Mouse (Mus musculus) spleen, postnatal 36 days (tissue): ENCODE results near the gene Btbd9.

Experiments
- DNase-seq, 2 experiments: peaks; one replicate each; pipeline ENCODE4 v3.0.0; 2022; ENCODE audit warnings: low spot score in 2 of 2, mixed read lengths in 1 of 2

Gene Btbd9

GRCm38 (mm10) chr17:30602175-30602574, 25.9 kb upstream of the Btbd9 start:
- DNase-seq: no peak

DNA sequence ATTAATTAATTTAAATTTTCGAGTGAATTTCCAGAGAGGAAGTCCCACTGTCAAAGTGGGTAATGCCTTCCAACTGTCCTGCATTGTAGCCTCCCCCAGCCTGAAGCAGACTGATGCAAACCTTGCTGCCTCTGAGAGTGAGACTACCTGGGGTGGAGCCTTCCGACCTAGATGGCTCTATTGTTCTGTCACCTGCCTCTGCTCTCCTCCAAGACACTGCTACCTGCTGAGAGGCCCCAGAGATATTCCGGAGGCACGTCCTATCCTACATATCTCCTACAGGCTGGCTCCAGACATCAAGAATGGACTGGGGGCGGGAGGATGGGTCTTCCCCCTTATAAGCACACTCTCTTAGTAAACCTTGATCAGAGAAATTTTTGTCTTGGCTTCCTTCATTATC, 22.0 kb upstream of the Btbd9 start:
- DNase-seq: no peak

DNA sequence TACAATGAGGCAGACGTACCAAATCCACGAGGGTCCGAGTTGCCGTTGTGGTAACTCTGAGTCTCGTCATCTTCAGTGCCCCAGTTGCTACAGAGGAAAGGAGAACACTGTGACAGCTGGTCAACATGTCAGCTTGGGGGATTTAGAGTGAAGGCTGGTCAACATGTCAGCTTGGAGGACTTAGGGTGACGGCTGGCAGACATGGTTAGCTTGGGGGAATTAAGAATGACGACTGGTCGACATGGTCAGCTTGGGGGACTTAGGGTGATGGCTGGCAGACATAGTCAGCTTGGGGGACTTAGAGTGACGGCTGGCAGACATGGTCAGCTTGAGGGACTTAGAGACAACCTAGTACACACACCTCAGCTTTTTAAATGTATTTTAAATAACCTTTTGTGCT, 21.5 kb upstream of the Btbd9 start:
- DNase-seq: no peak

- no peak for DNase-seq
These were observed 18.6 kb upstream of the Btbd9 start for GRCm38 (mm10) chr17:30594846-30595245.

DNA sequence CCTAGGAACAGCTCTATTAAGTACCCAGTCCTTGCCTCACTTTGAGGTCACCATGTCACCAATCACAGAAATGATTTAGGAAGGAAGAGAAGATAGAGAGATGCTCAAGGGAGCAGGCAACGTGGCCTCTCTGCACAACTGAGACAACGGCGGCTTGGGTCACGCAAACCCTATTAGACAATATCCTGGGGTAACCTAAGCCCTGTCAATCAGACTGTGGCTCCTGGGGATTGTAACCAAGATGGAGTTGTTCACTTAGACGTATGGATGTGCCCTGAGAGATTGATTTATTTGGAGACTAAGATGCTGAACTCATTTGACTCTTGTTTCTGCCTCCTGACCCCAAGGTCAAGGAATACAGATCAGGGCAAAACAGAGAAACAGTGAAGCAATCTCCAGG, 18.1 kb upstream of the Btbd9 start:
- DNase-seq: no peak

DNA sequence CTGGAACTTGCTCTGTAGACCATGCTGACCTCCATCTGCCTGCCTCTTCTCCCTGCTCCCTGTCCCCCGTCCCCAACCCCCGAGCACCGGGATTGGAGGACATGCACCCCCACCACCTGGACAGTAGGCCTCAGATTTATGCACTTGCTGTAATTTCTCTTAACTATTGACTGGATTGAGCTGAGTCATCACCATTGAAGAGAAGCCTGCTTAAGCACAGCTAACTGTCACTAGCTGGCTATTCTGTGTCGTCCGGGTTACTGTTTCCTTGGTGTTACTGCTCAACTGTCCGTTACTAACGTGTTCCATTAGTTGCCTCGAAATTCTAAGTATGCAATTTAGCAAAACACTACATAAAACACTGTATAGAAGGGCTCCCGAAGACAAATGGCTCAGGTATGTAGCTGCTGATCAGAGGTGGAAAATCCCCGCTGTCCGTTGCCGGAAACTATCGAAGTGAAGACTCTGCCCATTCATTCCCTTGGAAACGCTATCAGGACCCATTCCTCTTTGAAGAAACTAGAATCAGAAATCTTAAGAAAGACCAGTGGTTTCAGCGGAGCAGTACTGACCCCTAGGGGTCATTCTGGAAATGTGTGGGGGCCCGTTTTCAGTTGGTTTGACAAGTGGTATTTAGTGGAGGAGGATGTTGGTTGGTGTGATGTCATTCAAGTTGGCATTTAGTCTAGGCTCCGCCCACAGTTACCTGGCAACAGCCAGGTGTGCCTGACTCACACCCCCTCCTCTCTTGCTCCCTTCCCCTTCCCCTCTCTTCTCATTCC, 14.3 kb upstream of the Btbd9 start:
- peak; percentile 33 to 52 for DNase-seq

GRCm38 (mm10) chr17:30583258-30584001, 7.1 kb upstream of the Btbd9 start:
- DNase-seq: no peak

GRCm38 (mm10) chr17:30582313-30582712, 6.0 kb upstream of the Btbd9 start:
- DNase-seq: no peak

DNA sequence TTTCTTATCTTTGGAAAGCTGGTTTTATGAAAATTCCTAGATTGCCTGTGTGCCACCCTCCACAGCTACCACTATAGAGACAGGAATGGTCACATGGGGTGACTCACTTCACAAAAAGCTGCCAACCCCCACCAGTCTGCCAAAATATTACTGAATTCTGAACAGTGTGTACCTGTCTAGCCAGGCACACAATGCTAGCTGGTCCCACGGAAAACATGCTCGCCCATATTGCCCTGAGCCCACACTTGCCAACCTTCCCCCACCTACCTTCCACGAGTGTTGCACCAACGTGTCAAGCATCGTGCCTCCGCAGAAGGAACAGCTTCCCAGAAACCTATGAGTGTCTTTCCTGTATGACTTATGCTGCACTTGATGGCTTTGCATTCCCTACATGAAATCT, 4.9 kb upstream of the Btbd9 start:
- no peak for DNase-seq

DNA sequence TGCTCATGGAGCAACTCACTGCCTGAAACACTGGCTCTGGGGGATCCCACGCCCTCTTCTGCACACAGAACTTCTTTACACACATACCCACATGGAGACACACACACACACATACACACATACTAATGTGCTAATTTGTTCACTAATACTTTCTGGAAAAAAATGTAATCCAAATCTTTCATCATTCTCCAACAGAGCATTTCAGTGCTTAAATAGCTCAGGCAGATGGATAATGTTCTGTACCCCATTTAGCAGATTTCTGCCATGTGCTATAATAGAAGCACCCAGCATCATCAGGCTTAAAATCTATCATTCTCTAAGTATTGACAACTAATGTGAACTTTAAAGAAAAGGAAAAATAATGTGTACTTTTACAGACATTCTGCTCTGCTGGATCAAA, 4.5 kb upstream of the Btbd9 start:
- DNase-seq: no peak

GRCm38 (mm10) chr17:30576946-30577345, 658 bp upstream of the Btbd9 start:
- DNase-seq: no peak

- DNase-seq: peak; percentile 35 to 42
These were observed 975 bp downstream of the Btbd9 start for GRCm38 (mm10) chr17:30575121-30575904.

DNA sequence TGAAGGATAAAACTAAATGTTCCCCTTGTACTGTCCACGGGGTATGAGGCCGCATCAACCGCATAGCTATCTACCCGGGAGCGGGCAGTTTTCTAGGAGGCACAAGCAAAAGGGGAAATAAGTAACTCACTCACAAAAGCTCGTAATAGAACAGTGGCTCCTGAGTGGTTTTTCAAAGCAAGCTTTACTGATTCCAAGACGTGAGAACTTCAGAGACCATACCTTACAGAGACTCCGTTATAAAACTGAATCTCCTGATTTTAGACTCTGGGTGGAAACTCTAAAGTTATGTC, 1.6 kb downstream of the Btbd9 start:
- DNase-seq: no peak

- DNase-seq: no peak
These were observed 2.1 kb downstream of the Btbd9 start for GRCm38 (mm10) chr17:30573990-30574782.

- no peak for DNase-seq
These were observed 5.3 kb downstream of the Btbd9 start for GRCm38 (mm10) chr17:30570971-30571370.

DNA sequence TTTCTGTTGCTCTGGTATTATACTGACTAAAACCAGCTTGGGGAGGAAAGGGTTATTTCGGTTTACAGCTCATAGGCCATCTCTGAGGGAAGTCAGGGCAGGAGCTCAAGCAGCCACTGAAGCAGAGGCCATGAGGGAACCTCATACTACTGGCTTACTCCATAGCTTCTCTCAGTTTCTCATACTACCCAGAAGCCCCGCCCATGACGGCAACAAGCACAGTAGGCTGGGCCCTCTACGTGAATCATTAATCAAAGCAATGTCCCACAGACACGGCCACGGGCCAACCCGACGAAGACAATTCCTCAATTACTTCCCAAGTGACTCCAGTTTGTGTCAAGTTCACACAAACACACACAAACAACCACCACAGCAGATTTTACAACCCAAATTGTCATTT, 6.1 kb downstream of the Btbd9 start:
- no peak for DNase-seq

- no peak for DNase-seq
These were observed 7.8 kb downstream of the Btbd9 start for GRCm38 (mm10) chr17:30568473-30568872.

DNA sequence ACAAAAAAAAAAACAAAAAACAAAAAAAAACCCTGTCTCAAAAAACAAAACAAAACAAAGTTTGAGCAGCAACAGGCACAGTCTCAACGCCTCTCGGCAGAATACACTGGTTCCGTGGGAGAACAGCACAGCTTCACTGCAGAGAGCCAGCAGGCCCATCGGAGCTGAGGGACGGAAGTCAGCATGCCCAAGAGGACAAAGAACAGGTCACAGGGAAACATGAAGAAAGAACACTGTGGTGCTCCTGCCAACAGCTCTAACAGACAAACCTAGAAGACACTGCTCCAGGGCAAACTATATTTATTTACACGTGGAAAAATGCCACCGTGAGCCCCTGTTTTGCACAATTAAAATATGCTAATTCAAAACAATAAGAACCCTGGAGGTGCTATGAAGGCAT, 11.3 kb downstream of the Btbd9 start:
- DNase-seq: no peak

DNA sequence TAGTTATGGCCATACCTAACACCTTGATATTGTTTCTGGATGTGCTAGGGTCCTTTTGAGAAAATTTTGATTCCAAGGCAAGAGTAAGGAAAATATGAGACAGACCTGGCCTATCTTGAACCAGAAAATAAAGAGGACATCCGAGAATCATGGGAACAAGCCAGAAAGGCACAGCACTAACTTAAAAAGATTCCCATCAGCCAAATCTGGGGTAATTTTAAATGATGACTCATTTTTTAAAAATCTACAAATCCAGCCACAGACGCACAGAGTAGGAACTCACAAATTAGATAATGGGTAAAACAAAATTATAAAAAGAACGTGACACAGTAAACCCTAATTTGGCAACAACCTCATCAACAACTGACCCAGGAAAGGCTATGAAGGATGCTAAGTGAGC, 11.9 kb downstream of the Btbd9 start:
- DNase-seq: no peak

- DNase-seq: no peak
These were observed 12.7 kb downstream of the Btbd9 start for GRCm38 (mm10) chr17:30563484-30564075.

DNA sequence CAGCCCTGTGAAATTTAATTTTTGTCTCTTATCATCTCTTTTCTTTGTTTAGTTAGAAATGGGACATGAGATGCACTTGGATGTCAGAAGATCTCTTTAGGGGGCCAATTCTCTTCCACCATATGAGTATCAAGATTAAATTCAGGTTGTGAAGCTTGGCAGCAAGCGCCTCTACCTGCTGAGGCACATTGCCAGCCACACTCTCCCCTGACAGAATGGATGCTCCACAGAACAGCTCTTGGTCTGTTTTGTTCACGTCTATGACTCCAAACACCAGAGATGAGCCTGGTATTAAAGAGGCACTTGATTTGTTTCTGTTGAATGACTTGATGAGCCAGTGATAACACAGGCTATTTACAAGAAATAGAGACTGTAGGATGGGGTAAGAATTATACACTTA, 13.5 kb downstream of the Btbd9 start:
- no peak for DNase-seq

GRCm38 (mm10) chr17:30559536-30559935, 16.8 kb downstream of the Btbd9 start:
- peak; percentile 74 to 79 for DNase-seq
